Mouse (Mus musculus): Measurements from ENCODE around the gene Fblim1. TPM values are rescaled to one million over a fixed set of nuclear protein-coding genes. Genes with fewer than 3 reads are reported as not detected.

The Fblim1 gene
- polyA plus RNA-seq, 1 experiment from 2014 or later: 52.8 TPM

GRCm38 (mm10) chr4:141617863-141618564 is 12.1 kb upstream of the Fblim1 start:
- H3K36me3 ChIP-seq (ENCODE audit: control insufficient read depth, insufficient read depth): peaks cover 7% of the 10 kb centered on the region; the same call in 1 of the 2 replicates
- WGBS: 13% methylated on average over 22 of the region's 22 CpGs
- H3K9ac ChIP-seq (ENCODE audit: low read depth, low read length): peak overlapping the region; percentile 66
- H3K27me3 ChIP-seq (replicated peaks; ENCODE audit: control insufficient read depth, insufficient read depth, low read length): no peaks in the 10 kb centered on the region
- no peaks in the 10 kb centered on the region for H3K9me3 ChIP-seq (ENCODE audit: control insufficient read depth)
- peak; percentile 84 for ATAC-seq
- H3K4me1 ChIP-seq (replicated peaks; ENCODE audit: control insufficient read depth, insufficient read depth, low read length): no peaks in the 10 kb centered on the region
- peak overlapping the region; percentile 87 for H3K4me2 ChIP-seq (replicated peaks; ENCODE audit: low read depth)
- peak overlapping the region; percentile 57 for H3K4me3 ChIP-seq (ENCODE audit: low read depth, low read length)
- TF ChIP-seq CTCF (IDR thresholded peaks at IDR 0.05; ENCODE audit: low read depth): no peak
- peak overlapping the region; percentile 93 for H3K27ac ChIP-seq (ENCODE audit: low read depth, low read length)

DNA sequence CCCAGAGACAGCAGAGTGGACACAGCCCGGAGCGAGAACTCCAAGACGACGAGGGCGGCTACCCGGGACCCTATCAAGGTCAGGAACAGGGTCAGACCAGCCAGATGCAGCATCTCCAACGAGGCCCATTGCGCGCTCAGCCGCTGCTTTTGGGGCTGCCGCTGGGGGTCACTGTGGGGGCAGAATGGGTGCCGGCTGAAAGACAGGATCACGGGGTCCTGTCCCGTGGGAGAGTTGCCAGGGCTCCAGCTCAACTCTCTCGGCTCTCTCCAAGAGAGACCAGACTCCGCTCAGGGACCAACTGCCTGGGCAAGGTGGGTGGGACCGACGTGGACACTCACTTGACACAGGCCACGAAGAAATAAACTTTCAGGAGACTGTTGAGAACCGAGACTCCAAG is 11.4 kb upstream of the Fblim1 start:
- H3K27ac ChIP-seq (ENCODE audit: low read depth, low read length): peak overlapping the region; percentile 93
- no peaks in the 10 kb centered on the region for H3K9me3 ChIP-seq (ENCODE audit: control insufficient read depth)
- ATAC-seq: peak; percentile 15; the same call in 1 of the 2 replicates
- no peaks in the 10 kb centered on the region for H3K4me1 ChIP-seq (replicated peaks; ENCODE audit: control insufficient read depth, insufficient read depth, low read length)
- peak overlapping the region; percentile 66 for H3K9ac ChIP-seq (ENCODE audit: low read depth, low read length)
- TF ChIP-seq CTCF (IDR thresholded peaks at IDR 0.05; ENCODE audit: low read depth): peak; percentile 83
- H3K36me3 ChIP-seq (ENCODE audit: control insufficient read depth, insufficient read depth): peaks cover 7% of the 10 kb centered on the region; the same call in 1 of the 2 replicates
- H3K4me2 ChIP-seq (replicated peaks; ENCODE audit: low read depth): peak overlapping the region; percentile 87
- H3K4me3 ChIP-seq (ENCODE audit: low read depth, low read length): peak overlapping the region; percentile 57
- H3K27me3 ChIP-seq (replicated peaks; ENCODE audit: control insufficient read depth, insufficient read depth, low read length): no peaks in the 10 kb centered on the region
- WGBS: 8% methylated on average over 20 of the region's 20 CpGs

DNA sequence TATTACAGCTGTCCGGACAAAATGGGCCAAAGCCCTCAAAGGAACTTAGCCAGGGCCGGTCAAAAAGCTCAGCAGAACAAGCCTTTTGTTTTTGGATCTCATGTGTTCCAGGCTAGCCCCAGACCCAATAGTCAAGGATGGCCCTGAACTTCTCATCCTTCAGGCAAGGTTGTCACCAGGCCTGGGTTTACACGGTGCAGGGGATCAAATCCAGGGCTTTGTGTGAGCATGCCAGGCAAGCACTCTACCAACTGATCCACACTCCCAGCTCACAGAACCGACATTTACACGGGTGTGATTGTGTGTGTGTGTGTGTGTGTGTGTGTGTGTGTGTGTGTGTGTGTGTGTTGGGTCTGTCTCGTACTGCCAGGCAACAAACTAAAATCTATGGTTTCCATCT is 10.9 kb upstream of the Fblim1 start:
- H3K4me3 ChIP-seq (ENCODE audit: low read depth, low read length): peak overlapping the region; percentile 57
- H3K4me2 ChIP-seq (replicated peaks; ENCODE audit: low read depth): peak overlapping the region; percentile 87
- no peak for ATAC-seq
- peak overlapping the region; percentile 66; the same call in 1 of the 2 replicates for H3K9ac ChIP-seq (ENCODE audit: low read depth, low read length)
- H3K4me1 ChIP-seq (replicated peaks; ENCODE audit: control insufficient read depth, insufficient read depth, low read length): no peaks in the 10 kb centered on the region
- H3K27ac ChIP-seq (ENCODE audit: low read depth, low read length): no peak overlapping the region
- peaks cover 7% of the 10 kb centered on the region; the same call in 1 of the 2 replicates for H3K36me3 ChIP-seq (ENCODE audit: control insufficient read depth, insufficient read depth)
- no peaks in the 10 kb centered on the region for H3K9me3 ChIP-seq (ENCODE audit: control insufficient read depth)
- TF ChIP-seq CTCF (IDR thresholded peaks at IDR 0.05; ENCODE audit: low read depth): no peak
- 67% methylated on average over 6 of the region's 6 CpGs for WGBS
- no peaks in the 10 kb centered on the region for H3K27me3 ChIP-seq (replicated peaks; ENCODE audit: control insufficient read depth, insufficient read depth, low read length)

- 82% methylated on average over 14 of the region's 14 CpGs for WGBS
- peaks cover 7% of the 10 kb centered on the region; the same call in 1 of the 2 replicates for H3K36me3 ChIP-seq (ENCODE audit: control insufficient read depth, insufficient read depth)
- H3K4me3 ChIP-seq (ENCODE audit: low read depth, low read length): no peak overlapping the region
- no peak for ATAC-seq
- H3K9me3 ChIP-seq (ENCODE audit: control insufficient read depth): no peaks in the 10 kb centered on the region
- no peak overlapping the region for H3K4me2 ChIP-seq (replicated peaks; ENCODE audit: low read depth)
- H3K27me3 ChIP-seq (replicated peaks; ENCODE audit: control insufficient read depth, insufficient read depth, low read length): no peaks in the 10 kb centered on the region
- H3K4me1 ChIP-seq (replicated peaks; ENCODE audit: control insufficient read depth, insufficient read depth, low read length): no peaks in the 10 kb centered on the region
- no peak overlapping the region for H3K9ac ChIP-seq (ENCODE audit: low read depth, low read length)
- H3K27ac ChIP-seq (ENCODE audit: low read depth, low read length): no peak overlapping the region
- TF ChIP-seq CTCF (IDR thresholded peaks at IDR 0.05; ENCODE audit: low read depth): no peak
Observed at GRCm38 (mm10) chr4:141614946-141615345, 9.1 kb upstream of the Fblim1 start.

DNA sequence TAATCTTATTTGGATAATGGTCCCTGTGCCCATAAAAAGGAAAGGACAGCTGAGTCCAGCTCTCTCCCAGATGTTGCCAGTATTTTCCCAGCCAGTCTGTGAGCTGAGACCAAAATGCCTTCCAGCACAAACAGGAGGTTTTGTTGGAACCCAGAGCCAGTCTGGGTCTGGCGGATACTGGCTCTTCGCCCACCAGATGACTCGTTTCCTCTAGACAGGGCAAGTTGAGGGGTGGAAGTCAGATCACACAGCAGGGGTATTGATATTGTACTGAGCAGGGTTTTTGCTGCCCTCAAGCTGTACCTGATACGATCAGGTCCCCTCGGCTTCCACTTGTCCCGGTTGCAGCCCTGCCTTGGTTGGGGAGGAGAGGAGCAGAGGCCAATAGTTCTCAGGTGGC is 3.6 kb upstream of the Fblim1 start:
- H3K36me3 ChIP-seq (ENCODE audit: control insufficient read depth, insufficient read depth): peaks cover 7% of the 10 kb centered on the region; the same call in 1 of the 2 replicates
- H3K4me2 ChIP-seq (replicated peaks; ENCODE audit: low read depth): no peak overlapping the region
- H3K4me3 ChIP-seq (ENCODE audit: low read depth, low read length): no peak overlapping the region
- 71% methylated on average over 6 of the region's 6 CpGs for WGBS
- H3K4me1 ChIP-seq (replicated peaks; ENCODE audit: control insufficient read depth, insufficient read depth, low read length): 0 out of 2 replicates have a peak, but pooled peaks cover under 1% of the 10 kb centered on the region
- H3K9ac ChIP-seq (ENCODE audit: low read depth, low read length): no peak overlapping the region
- TF ChIP-seq CTCF (IDR thresholded peaks at IDR 0.05; ENCODE audit: low read depth): no peak
- no peak overlapping the region for H3K27ac ChIP-seq (ENCODE audit: low read depth, low read length)
- H3K27me3 ChIP-seq (replicated peaks; ENCODE audit: control insufficient read depth, insufficient read depth, low read length): no peaks in the 10 kb centered on the region
- no peaks in the 10 kb centered on the region for H3K9me3 ChIP-seq (ENCODE audit: control insufficient read depth)
- no peak for ATAC-seq

GRCm38 (mm10) chr4:141605421-141605820 is 475 bp downstream of the Fblim1 start:
- ATAC-seq: no peak
- H3K9ac ChIP-seq (ENCODE audit: low read depth, low read length): no peak overlapping the region
- H3K4me2 ChIP-seq (replicated peaks; ENCODE audit: low read depth): no peak overlapping the region
- TF ChIP-seq CTCF (IDR thresholded peaks at IDR 0.05; ENCODE audit: low read depth): no peak
- H3K27ac ChIP-seq (ENCODE audit: low read depth, low read length): no peak overlapping the region; the same call in 1 of the 2 replicates
- no peaks in the 10 kb centered on the region for H3K9me3 ChIP-seq (ENCODE audit: control insufficient read depth)
- no peak overlapping the region for H3K4me3 ChIP-seq (ENCODE audit: low read depth, low read length)
- H3K27me3 ChIP-seq (replicated peaks; ENCODE audit: control insufficient read depth, insufficient read depth, low read length): no peaks in the 10 kb centered on the region
- 92% methylated on average over 5 of the region's 5 CpGs for WGBS
- H3K36me3 ChIP-seq (ENCODE audit: control insufficient read depth, insufficient read depth): no peaks in the 10 kb centered on the region
- H3K4me1 ChIP-seq (replicated peaks; ENCODE audit: control insufficient read depth, insufficient read depth, low read length): 0 out of 2 replicates have a peak, but pooled peaks cover 7% of the 10 kb centered on the region
